Mouse (Mus musculus): Measurements from ENCODE around the gene Ush2a.

Ush2a gene

GRCm38 (mm10) chr1:188261903-188262682, at the start of gene Ush2a:
Gene Ush2a, plus strand, starts transcription at chr1:188262023.
- DNase-seq: no peak

- DNase-seq: no peak
Measured at GRCm38 (mm10) chr1:188214885-188215611, 46.8 kb upstream of the Ush2a start.

GRCm38 (mm10) chr1:188221226-188221792, 40.5 kb upstream of the Ush2a start:
- DNase-seq: no peak

DNA sequence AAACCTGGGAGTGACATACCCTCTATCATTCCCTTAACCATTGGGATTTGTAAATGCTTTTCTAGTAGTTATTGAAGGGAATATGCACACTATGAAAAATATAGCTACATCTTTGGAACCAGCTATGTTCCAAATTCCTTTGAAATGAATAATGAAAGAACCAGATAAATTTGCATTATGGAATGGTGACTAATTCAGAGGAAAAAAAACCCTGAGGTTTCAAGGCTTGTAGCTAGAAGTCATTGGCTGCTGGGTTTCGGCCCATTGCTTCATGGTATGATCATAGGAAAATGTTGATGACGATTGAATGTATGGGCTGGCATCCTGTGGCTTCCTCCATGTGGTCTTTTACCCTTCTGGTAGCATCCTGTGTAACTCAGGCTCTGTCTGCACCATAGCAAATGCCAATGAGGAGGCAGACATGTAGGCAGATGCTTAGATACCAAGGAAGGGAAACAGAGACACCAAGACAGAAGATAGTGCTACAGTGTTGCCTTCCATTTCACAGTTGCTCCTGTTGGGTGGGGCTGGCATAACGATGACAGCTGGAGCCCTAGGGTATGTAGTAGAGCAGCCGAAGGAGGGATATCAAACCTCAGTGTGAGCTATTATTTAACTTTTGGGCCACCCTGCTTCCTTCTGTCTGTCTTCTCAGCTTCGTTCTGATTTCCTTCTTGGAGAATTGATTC, 28.6 kb upstream of the Ush2a start:
- no peak for DNase-seq

DNA sequence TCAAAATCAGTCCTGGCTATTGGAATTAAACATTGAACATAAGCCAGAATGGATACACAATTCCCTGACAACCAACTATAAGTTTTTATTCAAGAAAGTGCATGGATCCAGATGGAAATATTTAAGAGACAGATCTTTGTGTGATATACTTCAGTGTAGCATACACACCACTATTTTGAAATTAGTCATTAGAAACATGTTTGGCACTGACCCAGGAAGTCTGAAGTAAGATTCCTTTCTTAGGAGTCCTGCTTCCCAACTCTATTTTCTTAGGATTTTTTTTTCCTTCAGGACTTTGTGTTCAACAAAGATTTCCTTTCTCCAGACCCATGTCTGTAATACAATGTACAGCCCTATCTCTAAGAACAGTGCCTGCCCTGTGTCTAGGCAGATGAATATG, 23.2 kb upstream of the Ush2a start:
- DNase-seq: no peak

- DNase-seq: no peak
Measured at GRCm38 (mm10) chr1:188241766-188242165, 20.1 kb upstream of the Ush2a start.

- no peak for DNase-seq
Measured at GRCm38 (mm10) chr1:188257500-188257899, 4.3 kb upstream of the Ush2a start.

- no peak for DNase-seq
Measured at GRCm38 (mm10) chr1:188260259-188261107, 1.3 kb upstream of the Ush2a start.

DNA sequence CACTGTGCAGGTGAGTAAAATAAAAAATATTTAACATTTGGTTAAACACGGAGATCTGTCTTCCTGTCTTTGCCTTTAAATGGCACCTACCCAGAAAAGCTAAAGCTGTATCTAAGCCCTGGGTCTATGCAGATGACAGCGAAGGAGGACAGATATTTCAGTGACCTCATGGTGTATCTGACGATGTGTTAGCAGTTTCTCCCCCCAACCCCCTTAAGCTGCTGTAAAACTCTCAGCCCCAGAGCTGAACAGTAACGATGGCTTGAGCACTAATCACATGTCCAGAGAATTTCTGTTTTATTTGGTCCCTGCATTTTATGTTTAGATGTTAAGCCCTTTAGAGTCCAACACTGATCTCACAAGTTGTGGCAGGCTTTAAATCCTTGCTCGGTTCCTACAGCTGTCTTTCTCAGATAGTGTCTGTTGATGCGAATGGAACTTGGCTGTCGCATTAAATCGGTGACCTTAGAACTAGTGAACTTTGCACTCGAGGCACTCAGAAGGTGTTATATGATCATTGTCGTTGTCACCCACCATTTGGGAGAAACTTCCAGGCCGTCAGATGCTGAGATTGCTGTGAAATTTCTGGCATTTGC, 5.4 kb downstream of the Ush2a start:
- DNase-seq: no peak

- no peak for DNase-seq
Measured at GRCm38 (mm10) chr1:188269071-188269470, 7.2 kb downstream of the Ush2a start.

- no peak for DNase-seq
Measured at GRCm38 (mm10) chr1:188313303-188313702, 51.5 kb downstream of the Ush2a start.

DNA sequence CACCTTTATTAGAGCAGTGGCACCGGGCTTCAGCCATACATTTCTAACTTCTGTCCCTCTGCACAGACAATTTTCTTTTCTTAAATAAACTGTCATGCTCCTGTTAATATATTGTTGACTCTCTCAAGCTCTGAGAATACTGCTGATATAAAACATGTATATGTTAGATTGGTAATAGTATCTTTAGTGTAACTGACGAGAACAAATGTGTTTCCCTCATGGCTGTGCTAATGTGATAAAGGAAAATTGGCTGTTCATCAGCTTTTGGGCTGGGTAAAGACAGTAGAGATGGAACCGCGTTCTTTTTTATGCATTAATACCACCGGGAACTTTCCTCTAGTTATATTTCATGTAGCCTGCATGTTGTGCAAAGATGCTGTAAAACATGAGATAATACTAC, 54.8 kb downstream of the Ush2a start:
- DNase-seq: no peak

DNA sequence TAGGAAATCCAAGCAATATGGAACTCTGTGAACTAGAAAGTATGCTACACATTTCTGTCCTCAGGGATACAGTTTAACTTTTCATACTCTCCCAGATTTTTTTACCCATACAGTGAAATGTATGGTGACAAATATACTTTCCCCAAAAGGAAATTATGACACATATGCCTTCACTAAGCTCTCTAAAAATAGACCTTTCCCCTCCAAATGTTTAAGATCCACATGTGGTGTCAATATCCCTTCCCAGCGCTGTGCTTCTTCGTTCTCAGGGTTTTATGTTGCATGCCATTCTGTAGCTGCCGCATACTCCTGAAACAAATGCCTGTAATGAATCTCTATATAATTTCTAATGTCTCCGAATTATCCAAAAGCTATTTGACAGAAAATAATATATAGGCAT, 58.4 kb downstream of the Ush2a start:
- DNase-seq: no peak

- no peak for DNase-seq
Measured at GRCm38 (mm10) chr1:188321534-188321933, 59.7 kb downstream of the Ush2a start.

DNA sequence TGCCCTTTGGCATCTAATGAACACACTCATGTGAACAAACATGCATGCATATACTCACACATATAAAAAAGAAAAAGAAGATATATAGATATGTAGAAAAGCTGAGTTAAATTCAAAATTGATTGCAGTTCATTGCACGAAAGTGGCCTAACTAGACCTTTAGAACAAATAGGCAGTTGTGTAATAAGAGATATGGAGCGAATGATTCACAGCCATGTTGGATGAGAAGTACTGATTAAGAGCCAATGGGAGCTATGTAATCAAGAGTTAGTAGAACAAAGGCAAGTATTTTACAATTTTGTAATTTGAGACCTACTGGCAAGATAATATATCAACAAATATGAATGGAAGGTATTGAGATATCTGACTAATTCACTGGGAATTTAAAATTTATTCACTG, 68.6 kb downstream of the Ush2a start:
- DNase-seq: no peak

DNA sequence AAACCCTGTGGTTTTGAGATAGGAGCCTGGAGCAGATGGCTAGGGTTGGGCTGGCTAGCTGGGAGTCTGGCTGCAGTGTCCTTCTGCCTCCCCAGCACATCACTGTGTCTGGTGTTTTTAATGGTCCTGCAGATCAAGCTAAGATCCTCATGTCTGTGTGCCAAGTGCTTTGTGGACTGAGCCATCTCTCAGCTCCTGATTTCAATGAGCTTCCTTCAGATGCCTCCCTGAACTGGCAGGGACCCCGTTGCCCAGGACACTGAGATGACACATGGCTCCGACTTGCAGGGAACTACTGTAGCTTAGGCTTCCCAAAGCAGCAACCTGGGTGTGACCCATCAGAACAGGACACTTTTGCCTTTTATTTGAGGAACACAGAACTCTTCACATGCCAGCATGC, 72.1 kb downstream of the Ush2a start:
- DNase-seq: no peak

GRCm38 (mm10) chr1:188347762-188348161, 85.9 kb downstream of the Ush2a start:
- DNase-seq: no peak

GRCm38 (mm10) chr1:188354726-188355125, 92.9 kb downstream of the Ush2a start:
- DNase-seq: no peak

GRCm38 (mm10) chr1:188363548-188363947, 101.7 kb downstream of the Ush2a start:
- DNase-seq: no peak

- DNase-seq: no peak
Measured at GRCm38 (mm10) chr1:188385180-188385579, 123.4 kb downstream of the Ush2a start.

DNA sequence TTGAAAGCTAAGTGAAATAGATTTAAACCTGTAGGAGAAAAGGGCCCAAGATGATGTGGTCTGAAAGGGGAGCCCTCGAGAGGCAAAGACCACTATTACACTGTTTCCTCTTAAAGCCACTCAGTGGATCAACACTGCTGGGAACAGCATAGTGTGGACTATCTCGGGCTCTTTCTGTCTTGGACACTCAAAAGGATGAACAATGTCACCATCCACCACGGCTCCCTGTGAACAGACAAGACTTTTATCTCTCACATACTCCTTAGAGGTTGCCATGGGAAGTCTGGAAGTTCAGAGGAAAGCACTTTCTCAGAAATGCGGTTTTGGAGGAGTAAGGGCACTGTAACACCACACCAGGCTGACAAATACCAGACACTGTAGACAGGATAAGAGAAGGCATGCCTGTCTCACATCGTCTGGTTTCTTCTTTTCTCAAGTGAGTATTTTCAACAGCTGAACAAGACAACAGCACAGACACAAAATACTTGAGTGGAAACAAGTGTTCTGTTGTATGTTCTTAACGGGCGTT, 124.0 kb downstream of the Ush2a start:
- DNase-seq: no peak

DNA sequence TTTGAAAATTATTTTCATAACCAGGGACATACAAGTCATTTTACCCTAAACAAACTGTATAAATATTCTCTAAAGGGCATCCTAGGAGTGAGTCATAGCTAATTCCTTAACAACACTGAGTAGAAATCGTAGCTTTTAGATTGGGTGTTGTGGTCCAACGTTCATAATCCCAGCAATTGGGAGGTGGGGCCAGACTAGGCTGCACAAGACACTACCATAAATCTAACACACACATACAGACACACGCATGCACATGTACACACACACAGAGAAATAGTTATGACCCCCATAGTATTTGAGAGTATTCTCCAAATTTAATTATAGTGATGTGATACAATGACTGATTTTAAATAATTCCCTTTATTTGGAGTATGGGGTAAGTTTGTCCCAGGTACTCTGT, 125.5 kb downstream of the Ush2a start:
- DNase-seq: no peak
